Mouse (Mus musculus): ENCODE results near the gene Tenm2.

The Tenm2 gene

GRCm38 (mm10) chr11:36203896-36204295 lies 1031.9 kb downstream of the Tenm2 start:
- DNase-seq (ENCODE audit: low spot score): no peak

- DNase-seq (ENCODE audit: low spot score): no peak
Measured at GRCm38 (mm10) chr11:36194348-36194747, 1041.4 kb downstream of the Tenm2 start.

- DNase-seq (ENCODE audit: low spot score): no peak
Measured at GRCm38 (mm10) chr11:36176106-36176505, 1059.7 kb downstream of the Tenm2 start.

GRCm38 (mm10) chr11:36173076-36173690 lies 1062.6 kb downstream of the Tenm2 start:
- DNase-seq (ENCODE audit: low spot score): no peak

GRCm38 (mm10) chr11:36172520-36172919 lies 1063.2 kb downstream of the Tenm2 start:
- DNase-seq (ENCODE audit: low spot score): no peak

GRCm38 (mm10) chr11:36171991-36172390 lies 1063.8 kb downstream of the Tenm2 start:
- DNase-seq (ENCODE audit: low spot score): no peak

GRCm38 (mm10) chr11:36171221-36171620 lies 1064.5 kb downstream of the Tenm2 start:
- DNase-seq (ENCODE audit: low spot score): no peak

GRCm38 (mm10) chr11:36169738-36170137 lies 1066.0 kb downstream of the Tenm2 start:
- no peak for DNase-seq (ENCODE audit: low spot score)

- no peak for DNase-seq (ENCODE audit: low spot score)
Measured at GRCm38 (mm10) chr11:36168921-36169537, 1066.7 kb downstream of the Tenm2 start.

GRCm38 (mm10) chr11:36167766-36168318 lies 1067.9 kb downstream of the Tenm2 start:
- DNase-seq (ENCODE audit: low spot score): no peak

GRCm38 (mm10) chr11:36163580-36163979 lies 1072.2 kb downstream of the Tenm2 start:
- no peak for DNase-seq (ENCODE audit: low spot score)

GRCm38 (mm10) chr11:36161765-36162321 lies 1073.9 kb downstream of the Tenm2 start:
- no peak for DNase-seq (ENCODE audit: low spot score)

- no peak for DNase-seq (ENCODE audit: low spot score)
Measured at GRCm38 (mm10) chr11:36153450-36153849, 1082.3 kb downstream of the Tenm2 start.

- DNase-seq (ENCODE audit: low spot score): no peak
Measured at GRCm38 (mm10) chr11:36153011-36153410, 1082.8 kb downstream of the Tenm2 start.

GRCm38 (mm10) chr11:36152226-36152625 lies 1083.5 kb downstream of the Tenm2 start:
- peak; percentile 0 for DNase-seq (ENCODE audit: low spot score)

GRCm38 (mm10) chr11:36149092-36149491 lies 1086.7 kb downstream of the Tenm2 start:
- DNase-seq (ENCODE audit: low spot score): no peak

GRCm38 (mm10) chr11:36145057-36145456 lies 1090.7 kb downstream of the Tenm2 start:
- DNase-seq (ENCODE audit: low spot score): no peak

- no peak for DNase-seq (ENCODE audit: low spot score)
Measured at GRCm38 (mm10) chr11:36140411-36140810, 1095.4 kb downstream of the Tenm2 start.

GRCm38 (mm10) chr11:36139521-36139920 lies 1096.2 kb downstream of the Tenm2 start:
- no peak for DNase-seq (ENCODE audit: low spot score)

- DNase-seq (ENCODE audit: low spot score): no peak
Measured at GRCm38 (mm10) chr11:36137840-36138239, 1097.9 kb downstream of the Tenm2 start.

GRCm38 (mm10) chr11:36137276-36137675 lies 1098.5 kb downstream of the Tenm2 start:
- DNase-seq (ENCODE audit: low spot score): no peak

- no peak for DNase-seq (ENCODE audit: low spot score)
Measured at GRCm38 (mm10) chr11:36134645-36135044, 1101.1 kb downstream of the Tenm2 start.

GRCm38 (mm10) chr11:36123275-36123674 lies 1112.5 kb downstream of the Tenm2 start:
- no peak for DNase-seq (ENCODE audit: low spot score)
